Mouse (Mus musculus): ENCODE results near the gene Tsen54. TPM values are rescaled to one million over a fixed set of nuclear protein-coding genes. Genes with fewer than 3 reads are reported as not detected.

Tsen54 gene
- 10 to 100 TPM; 13.0 to 14.2 TPM for total RNA-seq (2021)

DNA sequence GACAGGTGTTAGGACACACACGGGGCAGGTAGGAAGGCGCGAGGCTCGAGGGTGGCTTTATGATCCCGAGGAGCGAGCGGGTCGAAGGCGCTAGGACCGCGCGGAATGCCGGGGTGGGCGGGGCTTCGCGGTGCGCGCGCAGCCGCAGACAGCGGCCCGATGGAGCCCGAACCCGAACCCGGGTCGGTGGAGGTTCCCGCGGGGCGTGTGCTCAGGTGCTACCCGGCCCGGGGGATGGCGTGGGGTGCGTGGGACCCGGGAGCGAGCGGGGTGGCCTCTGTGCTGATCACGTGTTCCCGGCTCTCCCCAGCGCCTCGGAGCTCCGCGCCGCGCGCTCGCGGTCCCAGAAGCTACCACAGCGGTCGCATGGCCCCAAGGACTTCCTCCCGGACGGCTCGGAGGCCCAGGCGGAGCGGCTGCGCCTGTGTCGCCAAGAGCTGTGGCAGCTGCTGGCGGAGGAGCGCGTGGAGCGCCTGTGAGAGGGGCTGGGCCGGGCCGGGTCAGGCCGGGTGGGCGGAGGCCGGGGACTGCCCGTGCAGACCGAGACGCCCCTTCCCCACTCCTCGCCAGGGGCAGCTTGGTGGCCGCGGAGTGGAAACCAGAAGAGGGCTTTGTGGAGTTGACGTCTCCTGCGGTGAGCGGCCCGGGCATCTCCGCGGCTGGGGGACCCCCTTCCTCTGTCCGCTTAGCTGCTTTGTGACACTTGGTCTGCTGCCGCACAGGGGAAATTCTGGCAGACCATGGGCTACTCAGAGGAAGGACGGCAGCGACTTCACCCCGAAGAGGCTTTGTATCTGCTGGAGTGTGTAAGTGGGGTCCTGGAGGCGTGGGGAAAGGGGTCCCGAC, at the start of gene Tsen54:
TSS of gene Tsen54 (plus strand) at position 120 of the 846 bp plus-strand sequence.
- DNase-seq: peak; percentile 90

DNA sequence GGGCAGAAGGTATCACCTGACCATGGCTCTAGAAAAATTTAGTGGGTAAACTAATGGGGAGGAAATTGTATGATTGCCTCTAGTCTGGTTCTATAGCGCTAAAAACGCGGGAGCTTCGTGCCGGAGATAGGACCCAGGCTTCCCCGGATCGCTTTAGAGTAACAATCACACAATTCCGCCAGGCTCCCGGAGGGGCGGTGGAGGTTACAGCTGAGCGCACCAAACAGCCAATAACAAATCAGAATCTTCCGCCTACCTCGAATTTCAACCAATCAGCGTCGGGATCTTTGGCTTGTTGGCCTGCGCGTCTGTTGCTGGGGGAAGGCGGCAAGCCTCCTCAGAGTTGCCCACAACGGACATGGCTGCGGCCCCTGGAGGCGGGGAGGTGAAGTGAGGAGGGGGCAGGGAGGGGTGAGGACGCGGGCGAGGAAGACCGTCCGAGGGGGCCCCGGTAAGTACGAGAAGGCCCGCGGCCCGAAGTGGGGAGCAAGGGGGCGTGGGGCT, 49.4 kb upstream of the Tsen54 start, which contains the start of gene Tmem94:
TSS of gene Tmem94 (plus strand) at position 331 of the 504 bp plus-strand sequence.
- DNase-seq: peak; percentile 98

DNA sequence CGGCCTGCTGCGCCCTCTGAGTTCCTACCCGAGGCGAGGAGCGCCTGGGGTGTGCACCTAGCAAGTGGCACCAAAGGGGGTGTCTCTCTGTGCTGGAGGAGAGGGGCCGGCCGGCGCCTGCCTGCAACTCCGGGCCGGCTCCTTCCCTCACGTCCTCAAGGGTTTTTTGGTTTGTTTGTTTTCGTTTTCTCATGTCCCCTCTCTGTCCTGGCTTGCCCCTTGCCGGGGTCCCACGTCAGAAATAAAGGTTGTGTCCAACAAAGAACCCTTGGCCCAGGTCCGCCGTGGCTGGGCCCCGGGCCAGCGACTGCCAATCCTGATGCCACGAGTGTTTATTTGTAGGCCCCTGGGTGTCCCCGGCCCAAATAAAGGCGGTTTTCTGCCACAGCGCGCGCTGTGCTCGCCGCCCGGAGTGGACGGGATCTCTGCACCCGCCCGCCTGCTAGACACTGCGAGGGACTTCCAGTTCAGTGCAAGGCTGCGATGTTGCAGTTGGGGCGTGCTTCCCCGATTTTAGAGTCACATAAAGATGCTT, 48.9 kb upstream of the Tsen54 start:
- peak; percentile 74 for DNase-seq

DNA sequence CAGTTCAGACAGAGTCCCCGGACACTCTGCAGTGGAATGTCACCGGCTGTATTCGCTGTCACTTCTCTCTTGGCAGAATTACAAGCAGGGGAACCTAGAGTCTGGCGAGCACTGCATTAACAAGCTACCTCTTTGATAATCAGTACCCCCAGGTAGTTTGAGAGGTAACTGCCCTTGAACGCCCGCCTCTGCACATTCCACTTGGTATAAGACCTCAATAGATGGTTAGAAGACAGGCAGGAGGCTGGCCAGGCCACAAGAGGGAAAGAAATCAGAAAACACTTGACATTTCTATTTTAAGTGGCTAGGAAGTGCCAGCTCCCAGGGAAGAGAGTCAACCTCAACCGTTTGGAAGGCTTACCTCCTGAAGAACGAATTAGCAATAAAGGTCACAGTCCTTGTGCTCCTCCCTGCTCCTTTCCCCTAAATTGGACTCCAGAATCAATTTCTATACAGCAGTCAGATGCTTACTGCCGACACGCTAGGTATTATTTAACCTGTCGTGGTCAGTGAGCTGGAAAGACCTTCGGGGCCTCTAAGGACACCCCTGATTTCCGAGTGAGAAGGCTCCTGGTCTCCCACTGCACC, 48.1 kb upstream of the Tsen54 start:
- peak; percentile 55 for DNase-seq

DNA sequence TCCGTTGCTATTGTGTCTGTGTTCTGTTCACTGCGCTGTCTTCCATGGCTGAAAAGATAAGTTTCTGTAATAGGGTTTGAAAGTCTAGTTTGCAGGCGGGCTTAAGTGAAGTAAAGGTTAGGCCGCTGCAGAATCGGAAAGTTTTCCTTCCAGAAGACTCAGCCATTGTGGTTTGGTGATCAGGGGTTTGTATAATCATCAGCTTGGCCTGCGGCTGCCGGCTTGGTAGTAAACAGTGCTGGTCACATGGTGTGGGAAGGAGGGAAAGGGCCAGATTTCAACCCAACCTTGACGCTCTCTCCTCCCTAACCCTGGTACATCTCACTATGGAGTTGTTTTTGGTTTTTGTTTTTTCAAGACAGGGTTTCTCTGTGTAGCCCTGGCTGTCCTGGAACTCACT, 47.5 kb upstream of the Tsen54 start:
- DNase-seq: no peak

DNA sequence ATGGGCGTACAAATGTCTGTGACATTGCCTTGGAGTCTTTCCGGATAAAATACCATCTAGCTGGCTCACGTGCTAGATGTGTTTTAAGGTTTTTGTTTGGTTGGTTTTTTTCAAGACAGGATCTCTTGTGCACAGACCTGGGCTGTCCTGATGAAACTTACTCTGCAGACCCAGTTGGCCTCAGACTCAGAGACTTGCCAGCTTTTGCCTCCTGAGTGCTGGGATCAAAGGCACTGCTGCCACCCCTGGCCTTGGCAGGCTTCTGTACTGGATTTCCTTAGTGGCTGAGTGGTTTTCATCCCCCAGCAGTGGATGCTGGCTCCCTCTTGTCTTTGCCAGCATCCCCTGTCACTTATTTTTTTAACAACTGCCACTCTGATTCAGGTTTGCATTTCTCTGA, 45.6 kb upstream of the Tsen54 start:
- DNase-seq: no peak

DNA sequence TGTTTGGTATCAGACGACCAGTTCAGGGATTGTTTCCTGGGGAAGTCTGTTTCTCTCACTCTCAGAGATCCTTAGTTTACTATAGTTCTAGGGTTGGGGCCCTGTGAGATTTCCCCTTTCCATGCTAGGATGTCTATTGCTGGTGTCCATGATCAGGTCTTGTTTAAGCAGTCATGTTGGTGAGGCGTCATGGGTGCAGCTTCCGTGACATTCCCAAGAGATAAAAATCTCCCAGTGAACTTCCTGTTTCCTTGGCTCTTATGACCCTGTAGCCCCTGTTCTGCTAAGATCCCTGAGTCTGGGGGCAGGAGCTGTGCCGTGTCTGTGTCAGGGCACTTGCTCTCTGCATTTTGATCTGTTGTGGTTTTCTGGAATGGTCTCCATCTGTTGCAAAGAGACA, 39.9 kb upstream of the Tsen54 start:
- DNase-seq: no peak

DNA sequence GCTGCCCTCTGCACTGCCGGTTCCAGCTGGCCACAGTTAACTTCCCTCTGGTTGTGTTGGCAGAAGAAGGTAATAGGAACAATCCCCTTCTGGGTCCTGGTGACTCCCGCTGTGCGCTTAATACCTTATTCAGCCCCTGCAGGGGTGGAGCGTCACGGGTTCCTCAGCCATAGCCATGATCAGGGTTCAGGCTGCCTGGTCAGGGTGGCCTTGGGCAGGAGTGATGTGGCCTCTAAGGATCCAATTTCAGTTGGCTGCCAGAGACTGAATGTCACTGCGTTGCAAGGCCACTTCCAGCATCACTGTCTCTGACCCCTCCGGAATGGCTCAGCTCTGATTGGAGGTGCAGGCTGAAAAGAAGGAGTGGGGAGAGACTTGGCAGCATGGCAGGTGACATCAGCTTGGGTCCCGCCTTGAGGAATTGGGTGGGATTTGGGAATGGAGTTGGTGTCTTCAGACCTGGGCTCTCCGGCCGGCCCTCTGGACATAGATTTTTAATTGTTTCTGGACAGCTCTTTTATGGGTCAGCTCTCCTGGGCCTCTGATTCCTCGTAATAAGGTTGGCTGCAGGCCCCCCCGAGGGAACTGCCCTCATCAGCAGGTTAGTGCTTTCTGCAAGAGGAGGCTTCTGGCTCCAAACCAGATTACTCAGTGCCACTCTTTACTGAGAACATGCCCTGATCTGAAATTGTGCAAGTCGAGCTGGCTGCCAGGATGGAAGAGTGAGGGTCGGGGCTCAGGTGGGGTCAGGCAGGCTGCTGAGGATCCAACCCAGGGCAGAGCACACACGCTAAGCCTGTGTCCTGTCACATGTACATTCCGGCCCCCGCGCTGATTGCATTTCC, 38.5 kb upstream of the Tsen54 start:
- DNase-seq: peak; percentile 54

DNA sequence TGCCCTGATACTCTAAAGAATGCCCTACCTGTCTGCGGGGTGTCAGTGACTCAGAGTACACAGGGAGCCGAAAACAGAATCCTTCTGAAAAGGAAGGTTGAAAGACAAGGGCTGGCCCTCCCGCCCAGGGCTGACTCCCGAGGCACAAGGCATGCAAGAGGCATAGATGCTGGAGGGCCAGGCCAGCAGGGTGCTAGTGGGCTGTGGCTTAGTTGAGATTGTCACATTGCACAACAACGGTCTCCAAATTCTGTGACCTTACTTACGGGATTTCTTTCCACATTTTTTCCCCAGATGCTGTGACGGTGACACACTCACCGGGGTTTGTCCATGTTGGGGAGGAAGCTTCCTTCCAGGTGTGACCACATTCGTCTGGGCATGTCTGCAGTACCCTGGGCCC, 37.6 kb upstream of the Tsen54 start:
- peak; percentile 6 for DNase-seq

DNA sequence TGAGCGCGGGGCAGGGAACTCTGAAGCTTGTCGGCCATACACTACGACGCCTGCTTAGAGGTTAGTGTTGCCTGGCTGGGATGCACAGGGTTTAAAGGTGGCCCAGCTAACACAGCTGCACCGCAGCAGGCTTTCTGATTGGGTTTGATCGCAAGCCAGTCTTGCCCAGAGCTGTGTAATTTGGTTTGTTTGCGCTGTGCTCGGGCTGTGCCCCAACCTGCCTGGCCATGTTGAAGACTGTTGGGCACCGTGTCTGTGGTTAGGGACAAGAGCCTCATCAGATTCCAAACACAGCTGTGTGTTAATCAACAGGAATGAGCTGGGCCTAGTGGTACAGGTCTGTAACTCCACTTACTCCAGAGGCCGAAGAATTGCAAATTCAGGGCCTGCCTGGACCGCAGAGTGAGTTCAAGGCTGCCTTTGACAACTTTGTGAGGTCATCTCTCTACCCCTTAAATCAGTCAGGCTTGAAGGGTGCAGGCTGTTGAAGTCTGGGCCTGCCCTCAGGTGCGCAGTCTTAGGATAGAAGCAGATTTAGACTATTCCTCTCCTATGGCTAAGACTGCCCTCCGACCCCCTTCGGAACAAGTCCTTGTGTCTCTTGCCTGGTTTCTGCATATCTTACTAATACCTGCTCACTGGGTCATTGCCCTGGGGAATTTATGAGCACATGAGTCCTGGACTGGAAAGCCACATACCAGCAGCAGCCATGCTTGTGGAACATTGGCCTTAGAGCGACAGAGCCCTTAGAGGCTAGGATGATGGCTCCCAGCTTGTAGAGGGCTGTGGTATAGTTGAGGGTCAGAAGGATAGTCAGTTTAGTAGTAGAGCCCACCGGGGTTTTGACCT, 36.8 kb upstream of the Tsen54 start:
- peak; percentile 5 for DNase-seq

DNA sequence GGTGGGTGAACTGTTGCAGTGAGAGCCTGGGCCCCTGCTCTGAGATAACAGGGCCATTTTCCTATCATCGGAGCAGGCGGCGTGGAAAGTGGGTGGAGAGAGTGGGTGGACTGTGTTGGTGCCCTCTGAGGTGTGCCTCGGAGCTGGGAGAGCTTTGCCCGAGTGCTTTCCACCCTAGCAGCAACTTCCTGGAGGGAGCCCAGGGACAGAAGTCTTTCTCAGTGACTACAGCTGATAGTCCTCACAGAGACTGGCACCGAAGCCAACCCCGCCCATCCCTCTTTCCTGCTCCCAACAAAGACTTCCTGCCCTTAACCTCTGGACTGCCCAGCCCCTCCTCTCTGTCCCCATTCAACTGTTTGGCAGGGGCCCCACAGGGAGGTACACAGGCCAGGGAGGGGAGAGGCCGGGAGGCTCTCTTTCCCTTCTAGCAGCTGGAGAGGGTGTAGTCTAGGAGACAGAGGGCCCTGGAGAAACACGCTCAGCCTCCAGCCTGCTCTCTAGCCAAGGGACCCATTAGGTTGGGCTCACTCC, 35.4 kb upstream of the Tsen54 start:
- peak; percentile 91 for DNase-seq

DNA sequence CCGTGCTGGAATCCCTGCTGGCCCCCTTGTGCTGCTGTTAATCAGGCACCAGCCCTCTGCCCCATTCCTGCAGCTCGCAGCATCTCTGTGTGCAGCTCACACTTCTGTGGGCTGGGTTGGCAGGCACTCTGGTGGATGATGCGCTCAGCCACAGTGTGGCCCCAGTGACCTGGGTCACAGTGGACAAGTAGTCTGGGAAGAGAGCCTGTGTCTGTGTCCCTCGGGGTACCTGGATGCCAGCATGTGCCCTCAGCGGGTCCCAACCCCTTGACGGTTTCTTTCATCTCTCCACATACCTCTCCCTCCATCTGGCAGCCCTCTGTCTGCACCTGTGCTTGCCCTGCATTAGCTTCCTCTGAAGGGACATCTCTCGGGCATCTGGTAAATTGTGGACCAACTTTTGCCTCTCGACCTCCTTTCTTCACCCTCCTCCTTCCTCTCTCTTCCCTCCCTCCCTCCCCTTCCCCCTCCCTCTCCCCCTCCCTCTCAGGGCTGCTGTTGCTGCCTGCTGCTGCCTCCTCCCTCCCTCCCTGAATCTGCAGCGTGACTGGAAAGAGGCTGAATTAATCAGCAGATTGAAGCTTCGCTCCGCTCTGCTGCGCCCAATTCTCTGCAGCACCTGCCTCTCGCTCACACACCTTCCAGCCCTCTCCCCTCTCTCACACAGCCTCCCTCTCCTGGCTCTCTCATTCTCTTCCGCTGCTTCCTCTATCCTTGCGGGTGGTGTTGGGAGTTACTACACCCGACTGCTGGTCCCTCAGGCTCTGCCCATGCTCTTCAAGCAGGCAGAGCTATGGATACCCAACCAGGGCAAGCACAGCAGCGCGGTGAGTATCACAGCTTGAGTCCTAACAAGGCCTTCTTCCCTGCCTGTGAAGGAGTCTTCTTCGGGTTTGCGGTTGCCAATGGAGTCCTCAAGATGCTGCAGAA, 34.1 kb upstream of the Tsen54 start:
- DNase-seq: no peak

DNA sequence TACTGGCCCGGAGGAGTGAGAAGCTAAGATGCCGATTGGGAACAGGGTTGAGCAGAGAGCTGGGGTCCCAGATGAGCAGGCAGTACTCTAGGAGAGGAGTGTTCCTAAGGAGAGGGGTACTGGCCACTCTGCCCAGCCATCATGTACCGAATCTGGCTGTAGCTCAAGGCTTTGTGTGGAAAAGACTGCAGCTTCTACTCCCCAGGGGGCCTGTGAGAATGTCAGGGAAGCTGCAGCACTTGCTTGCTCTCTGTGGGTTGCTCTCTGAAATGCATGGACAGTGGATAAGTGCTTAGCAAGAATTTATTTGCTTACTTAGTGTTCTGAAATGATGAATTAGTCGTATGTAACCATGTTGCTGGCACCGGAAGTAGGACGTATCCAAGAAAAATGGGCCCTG, 28.1 kb upstream of the Tsen54 start:
- DNase-seq: peak; percentile 27

DNA sequence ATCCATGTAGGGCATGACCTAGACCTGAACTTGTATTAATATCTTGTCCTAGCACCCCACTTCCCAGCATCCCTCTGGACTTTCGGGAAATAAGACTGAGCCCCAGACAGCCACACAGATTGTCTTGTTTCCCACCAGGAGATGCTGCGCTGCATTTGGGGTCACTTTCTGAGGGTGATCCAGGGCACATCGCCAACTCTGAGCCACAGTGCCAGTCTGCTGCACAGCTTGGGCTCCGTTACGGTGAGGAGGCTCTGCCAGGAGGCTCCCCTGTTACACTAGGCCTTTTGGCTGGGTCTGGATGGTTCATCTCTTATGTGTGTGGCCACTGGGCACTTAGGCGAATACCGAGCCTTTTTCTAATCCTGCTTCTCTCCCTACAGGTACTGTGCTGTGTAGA, 24.7 kb upstream of the Tsen54 start:
- DNase-seq: no peak

DNA sequence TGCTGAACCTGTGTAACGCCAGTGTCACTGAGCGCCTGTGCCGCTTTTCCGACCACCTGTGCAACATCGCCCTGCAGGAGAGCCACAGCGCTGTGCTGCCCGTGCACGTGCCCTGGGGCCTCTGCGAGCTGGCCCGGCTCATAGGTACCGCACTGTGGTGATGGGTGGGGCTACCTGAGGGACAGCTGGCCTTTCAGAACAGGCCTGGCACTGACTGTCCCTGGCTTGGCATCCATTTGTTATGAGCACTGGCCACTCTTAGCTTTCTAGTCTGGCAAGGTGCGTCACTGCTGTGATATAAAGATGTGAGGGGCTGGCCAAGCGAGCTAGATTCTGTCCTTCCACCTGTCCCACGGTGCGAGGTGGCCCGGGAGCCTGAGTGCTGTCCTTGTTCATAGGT, 22.6 kb upstream of the Tsen54 start:
- DNase-seq: no peak

DNA sequence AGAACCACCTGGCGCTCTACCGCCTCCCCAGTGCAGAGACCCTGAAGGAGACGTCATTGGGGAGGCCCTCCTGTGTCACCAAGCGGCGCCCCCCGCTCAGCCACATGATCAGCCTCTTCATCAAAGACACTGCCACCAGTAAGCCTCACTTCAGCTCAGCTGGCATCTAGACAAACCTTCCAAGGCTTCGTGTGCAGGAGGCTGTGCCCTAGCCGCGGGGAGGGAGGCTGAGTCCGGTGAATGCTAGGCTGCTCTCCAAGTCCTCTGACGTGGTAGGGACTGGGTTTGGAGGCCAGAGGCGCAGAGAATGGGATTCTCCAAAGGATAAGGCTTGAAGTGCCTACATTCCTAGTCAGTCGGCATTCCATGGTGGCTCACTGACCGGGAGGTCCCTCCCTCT, 22.2 kb upstream of the Tsen54 start:
- DNase-seq: peak; percentile 14

DNA sequence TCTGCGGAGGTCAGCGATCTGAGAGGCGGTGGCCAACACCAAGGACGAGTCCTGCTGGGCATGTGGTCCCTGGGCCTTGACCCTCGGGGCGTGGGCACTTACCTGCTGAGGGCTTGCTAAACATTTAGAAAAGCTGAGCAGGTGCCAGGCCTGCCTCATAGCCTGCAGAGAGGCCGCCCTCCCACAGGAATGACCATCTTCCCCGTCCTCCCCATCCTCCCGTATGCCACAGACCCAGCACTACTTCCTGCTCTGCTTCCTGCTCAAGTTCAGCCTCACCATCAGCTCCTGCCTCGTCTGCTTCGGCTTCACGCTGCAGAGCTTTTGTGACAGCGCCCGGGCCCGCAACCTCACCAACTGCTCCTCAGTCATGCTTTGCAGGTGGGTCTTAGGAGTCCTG, 17.6 kb upstream of the Tsen54 start:
- peak; percentile 17 for DNase-seq

DNA sequence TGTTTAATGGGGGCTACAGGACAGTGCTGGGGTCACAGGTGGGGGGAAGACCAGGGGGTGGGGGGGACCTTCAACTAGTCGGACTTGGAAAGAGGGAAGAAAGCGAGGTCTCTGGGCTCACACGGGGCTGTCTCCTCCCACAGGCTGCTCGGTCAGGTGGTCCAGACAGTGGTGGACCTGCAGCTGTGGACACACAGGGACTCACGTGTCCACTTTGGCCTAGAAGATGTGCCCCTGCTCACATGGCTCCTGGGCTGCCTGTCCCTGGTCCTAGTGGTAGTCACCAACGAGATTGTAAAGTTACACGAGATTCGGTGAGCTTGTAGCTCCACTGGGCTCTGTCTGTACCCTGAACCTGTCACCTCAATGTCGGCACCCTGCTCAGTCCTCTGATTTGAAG, 16.9 kb upstream of the Tsen54 start:
- peak; percentile 10 for DNase-seq

DNA sequence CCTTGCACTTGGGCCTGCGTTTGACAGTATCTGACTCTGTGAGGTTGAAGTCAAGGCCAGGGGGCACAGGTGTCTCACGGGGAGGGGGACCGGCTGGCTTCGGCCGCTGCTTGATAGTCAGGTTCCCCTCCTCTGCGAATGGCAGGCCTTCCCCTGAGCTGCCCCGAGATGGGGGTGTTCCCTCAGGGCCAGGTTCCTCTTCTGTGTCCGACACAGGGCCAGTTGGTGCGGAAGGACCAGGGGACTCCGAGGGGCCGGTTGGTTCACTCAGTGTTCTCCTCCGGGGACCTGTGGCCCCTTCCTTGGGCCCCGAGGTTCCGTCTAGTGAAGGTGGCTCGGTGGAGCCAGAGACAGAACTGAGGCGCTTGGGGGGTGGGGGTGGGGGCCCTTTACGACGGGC, 13.5 kb upstream of the Tsen54 start:
- DNase-seq: no peak

DNA sequence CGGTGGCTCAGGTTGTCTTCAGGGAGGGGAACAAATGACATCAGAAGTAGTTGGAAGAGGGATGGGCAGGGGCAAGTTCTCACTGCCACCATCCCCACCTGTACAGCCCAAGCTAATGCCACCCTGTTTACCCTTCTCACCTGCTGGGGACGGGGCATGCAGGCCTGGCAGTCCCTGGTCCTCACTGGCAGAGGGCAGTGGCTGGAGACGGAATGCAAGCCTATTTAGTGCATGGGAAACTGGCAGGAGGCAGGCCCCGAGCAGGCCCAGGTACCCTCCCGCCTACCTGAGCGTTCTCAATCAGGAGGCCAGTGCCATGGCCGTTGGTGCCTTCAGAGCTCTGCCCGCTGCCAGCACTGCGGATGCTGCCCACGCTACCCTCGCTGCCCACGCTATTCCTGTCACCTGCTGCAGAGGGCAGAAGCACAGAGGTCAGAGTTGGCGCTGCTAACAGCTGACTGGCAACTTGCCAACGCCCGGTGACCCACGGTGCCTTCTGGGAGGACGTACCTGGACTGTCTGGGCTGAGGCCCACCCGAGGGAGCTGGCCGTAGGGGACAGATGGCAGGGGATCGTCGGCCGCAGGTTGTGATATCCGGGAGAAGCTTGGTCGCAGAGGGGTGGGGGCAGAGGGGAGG, 11.3 kb upstream of the Tsen54 start:
- peak; percentile 53 for DNase-seq

Measured in heart, postnatal 4 days (tissue).